Mouse (Mus musculus): ENCODE results near the gene Zfp646.
"Not testable (repeated sequence)": the region's sequence is repeated elsewhere in the genome, so short reads cannot be mapped to it uniquely, and the experiment has no call there.

Gene Zfp646

DNA sequence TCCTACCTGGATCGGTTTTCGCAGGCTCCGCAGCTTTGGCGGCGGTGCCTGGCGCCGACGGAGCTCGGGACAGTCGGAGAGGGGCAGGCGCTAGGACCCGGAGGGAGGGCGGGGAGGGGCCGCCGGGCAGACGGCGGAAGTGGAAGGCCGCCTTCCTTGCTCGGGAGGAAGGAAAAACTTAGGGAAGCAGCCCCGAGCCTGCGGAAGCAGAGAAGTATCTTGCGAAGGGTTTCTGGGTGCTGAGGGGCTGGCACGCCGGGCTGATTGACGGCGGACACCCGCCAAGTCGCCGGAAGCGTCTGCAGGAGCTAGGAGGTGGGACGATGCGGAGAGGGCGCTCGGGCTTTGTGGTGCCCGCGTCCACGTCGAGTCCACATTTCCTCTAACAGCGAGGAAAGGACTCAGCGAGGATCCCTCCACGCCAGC lies at the start of gene Zfp646:
Gene Zfp646 (plus strand): TSS at position 181 of the 426 bp plus-strand sequence.
- DNase-seq, result peak; percentile 82

DNA sequence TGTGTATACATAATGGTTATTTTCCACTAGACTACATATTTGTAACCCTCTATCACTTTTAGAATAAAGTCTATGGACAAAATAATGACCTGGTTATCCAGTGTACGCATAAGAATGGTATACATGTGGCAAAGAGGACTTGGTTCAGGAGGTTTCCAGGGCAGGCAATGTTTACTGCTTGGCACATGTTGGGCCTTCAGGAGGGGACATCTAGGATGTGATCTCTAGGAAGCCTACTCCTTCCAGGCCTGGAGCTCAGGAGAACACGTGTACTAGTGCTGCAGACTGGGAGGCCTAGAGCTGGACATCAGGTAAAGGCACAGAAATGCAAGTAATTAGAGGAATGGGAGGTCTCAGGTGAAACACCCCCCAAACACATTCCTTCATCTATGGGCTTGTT lies 40.5 kb upstream of the Zfp646 start:
- no peak for DNase-seq

GRCm38 (mm10) chr7:127837473-127837872 lies 38.5 kb upstream of the Zfp646 start:
- no peak for DNase-seq

DNA sequence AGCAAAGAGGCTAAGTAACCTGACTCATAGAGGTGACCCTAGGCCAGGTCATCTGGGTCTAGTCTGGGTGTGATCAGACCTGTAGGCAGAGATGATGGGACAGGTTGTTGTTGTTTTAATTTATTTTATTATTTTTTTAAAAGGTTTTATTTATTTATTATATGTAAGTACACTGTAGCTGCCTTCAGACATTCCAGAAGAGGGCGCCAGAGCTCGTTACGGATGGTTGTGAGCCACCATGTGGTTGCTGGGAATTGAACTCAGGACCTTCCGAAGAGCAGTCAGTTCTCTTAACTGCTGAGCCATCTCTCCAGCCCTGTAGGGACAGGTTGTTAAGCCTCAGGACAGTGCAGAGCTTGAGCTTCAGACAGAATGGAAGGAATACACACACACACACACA lies 38.1 kb upstream of the Zfp646 start:
- not testable (repeated sequence) for DNase-seq

GRCm38 (mm10) chr7:127840031-127840430 lies 36.0 kb upstream of the Zfp646 start:
- not testable (repeated sequence) for DNase-seq

GRCm38 (mm10) chr7:127840886-127841285 lies 35.1 kb upstream of the Zfp646 start:
- DNase-seq, result peak; percentile 80

DNA sequence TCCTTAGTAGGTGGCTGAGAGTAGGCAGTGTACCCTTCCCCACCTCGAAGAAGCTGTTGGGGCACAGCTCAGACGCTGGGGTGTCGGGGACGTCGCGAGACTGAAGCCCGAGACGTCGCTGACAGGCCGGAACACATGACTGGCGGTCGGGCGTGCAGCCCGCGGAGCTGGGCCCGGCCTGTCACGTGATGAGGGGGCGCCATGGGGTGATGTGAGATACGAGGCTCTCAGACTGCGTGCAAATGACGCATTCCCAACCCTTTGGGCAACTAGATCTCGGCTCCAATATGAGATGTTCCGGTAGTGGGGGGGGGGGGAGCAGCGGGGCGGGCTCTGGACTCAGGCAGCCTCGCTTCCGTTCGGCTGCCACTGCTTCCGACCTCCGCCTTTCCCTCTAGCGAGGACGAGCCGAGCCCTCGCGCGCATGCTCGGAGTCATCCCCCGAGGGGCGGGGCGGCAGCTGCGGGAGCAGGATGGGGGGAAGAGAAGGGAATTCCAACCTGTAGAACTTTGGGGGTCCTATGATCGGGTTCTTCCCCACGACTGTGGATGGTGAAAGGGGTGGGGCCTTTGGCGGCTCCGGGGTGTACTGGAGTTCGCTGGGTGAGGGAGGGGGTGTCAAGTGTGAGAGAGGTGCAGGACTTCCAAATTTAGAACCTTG lies 34.6 kb upstream of the Zfp646 start:
- peak; percentile 93 for DNase-seq

DNA sequence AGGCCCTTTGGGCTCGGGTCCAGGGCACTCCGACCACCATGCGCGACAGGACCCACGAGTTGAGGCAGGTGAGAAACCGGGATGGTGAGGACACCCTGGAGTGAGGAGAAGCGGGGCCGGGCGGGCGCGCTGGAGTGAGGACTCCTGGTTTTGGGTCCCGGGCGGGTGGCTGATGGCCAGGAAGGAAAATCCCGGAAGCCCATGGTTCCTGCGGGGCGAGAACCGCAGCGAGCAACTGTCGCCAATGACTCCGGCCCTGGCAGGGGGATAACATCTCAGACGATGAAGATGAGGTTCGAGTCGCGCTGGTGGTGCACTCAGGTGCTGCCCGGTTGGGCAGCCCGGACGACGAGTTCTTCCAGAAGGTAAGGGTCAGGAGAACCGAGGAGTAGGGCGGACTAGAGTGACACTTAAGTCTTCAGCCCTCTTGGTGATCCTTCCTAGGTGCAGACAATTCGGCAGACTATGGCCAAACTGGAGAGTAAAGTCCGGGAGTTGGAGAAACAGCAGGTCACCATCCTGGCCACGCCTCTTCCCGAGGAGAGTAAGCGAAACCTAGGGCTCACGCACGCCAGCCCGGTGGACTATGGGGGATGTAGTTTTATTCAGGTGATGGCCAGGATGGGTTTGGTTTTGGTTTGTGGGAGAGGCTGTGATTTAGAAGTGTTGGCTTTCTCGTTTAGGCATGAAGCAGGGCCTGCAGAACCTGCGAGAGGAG lies 33.9 kb upstream of the Zfp646 start:
- peak; percentile 82 for DNase-seq

DNA sequence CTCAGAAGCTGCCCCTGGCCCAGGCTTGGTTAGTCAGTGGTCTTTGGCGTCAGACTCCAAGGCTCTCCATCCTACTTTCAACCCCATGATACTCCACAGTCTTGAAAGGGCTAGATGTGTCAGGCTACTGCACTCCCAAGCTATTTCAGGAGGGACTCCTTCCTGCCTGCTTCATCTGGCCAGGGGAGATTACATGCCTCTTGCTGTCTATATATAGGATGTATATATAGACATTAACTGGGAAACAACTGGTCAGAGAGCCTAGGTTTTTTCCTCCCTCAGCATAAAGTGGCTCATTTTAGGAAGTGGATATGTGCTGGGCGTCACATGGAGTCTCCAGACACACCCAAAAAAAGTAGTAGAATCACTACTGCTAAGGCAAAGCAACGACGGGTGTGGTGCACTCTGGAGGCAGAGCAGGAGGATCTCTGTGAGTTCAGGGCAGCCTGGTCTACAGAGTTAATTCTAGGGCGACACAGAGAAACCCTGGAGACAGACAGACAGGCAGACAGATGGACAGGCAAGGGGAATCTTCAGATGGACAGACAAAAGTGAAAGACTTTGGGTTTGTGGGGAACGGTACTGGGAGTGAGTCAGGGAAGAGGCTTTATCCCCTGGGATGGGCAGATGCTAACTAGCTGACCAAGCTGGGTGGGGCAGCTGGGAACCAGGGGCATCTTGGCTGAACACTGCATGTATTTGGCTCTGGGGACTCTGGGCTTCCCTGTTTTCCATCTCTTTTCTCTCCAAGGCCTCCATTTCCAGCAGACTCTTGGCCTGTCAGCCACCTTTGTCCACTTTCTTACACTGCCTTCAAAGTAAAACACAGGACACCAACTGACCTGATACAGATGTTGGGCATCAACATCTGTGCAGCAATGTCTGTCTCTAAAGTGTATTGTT lies 25.8 kb upstream of the Zfp646 start:
- no peak for DNase-seq

GRCm38 (mm10) chr7:127850906-127851305 lies 25.1 kb upstream of the Zfp646 start:
- DNase-seq, result no peak

DNA sequence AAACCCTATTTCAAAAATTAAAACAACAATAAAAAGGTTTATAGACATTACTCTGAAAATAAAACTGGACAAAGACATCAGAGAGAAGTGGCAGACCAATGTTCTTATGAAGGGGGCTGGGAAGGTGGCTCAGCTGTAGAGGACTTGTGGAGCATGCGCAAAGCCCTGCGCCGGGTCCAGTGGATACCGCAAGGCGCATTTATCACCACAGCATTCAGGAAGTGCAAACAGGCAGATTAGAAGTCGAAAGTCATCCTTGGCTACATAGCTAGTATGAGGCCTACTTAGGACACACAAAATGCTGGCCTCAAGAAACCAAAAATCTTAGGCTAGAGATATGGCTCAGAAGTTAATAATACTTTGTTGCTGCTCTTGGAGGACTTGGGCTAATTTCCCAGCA lies 17.8 kb upstream of the Zfp646 start:
- DNase-seq, result no peak

- no peak for DNase-seq
Measured at GRCm38 (mm10) chr7:127866434-127866833, 9.6 kb upstream of the Zfp646 start.

DNA sequence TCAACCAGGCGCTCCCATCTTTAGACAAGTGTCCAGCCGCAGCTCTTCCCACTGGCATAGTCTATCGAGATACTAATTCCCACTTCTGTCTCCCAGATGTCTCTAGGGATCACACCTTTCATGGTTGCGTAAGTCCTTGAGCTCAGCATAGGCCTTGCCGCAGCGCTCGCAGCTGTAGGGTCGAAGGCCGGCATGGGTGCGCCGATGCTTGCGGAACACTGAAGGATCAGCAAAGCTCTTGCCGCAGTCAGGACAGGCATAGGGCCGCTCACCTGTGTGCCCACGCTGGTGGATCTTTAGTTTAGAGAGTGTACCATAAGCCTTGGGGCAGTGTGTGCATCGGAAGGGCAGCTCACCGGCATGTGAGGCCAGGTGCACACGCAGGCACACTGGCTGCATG lies 8.4 kb upstream of the Zfp646 start:
- DNase-seq, result no peak

DNA sequence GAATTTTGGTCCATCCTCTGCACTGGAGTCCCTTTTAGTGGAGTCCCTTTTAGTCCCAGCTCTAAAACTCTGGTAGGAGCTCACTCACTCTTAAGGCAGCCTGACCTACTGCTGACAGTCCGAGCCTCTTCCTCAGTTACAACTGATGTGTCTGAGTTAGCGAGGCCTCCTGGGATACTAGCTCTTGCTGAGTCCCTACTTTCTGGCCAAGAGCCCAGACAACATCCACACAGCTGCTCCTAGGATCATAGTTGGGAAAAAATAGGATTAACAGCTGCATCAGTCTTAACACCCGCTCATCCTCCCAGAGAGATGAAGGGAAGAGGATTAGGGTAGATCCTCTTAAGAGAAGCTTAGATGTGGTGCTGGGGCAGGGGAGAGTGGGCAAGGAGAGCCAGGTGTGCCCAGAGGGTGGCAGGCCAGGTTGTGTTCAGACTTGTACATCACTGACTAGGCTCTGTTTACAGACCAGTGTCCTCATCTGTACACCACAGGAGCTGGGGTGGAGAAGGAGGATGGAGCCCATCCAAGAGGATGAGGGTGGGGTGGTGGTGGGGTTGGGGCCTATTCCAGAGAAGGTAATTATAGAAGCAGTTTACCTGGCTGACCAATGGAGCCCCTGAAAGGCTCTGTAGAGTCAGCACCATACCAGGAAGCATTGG lies 6.7 kb upstream of the Zfp646 start:
- no peak for DNase-seq

DNA sequence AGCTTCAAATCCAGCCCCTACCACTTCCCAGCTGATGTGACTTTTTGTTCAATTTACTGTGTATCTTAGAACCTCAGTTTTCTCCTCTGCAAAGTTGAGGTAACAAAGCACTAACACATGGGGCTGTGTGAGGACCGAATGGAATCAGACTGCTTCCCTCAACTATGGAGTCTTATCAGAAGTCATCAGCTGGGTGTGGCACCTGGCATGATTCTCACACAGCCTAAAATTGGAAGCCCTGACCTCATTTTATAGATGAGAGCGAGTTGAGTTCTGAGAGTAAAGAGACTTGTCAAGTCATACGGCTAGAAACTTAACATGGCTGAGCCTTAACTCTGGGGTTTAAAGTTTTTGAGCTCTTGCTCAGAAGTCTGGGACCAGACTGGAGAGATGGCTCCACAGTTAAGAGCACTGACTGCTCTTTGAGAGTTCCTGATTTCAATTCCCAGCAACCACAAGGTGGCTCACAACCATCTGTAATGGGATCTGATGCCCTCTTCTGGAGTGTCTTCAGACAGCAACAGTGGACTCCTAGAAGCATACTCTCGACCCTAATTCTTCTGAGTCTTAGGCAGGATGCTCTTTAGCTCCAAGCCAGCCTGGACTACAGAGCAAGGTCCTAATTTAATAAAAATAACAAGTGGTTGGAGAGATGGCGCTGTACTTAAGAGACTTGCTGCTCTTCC lies 5.7 kb upstream of the Zfp646 start:
- no peak for DNase-seq

GRCm38 (mm10) chr7:127874812-127875626 lies 1.0 kb upstream of the Zfp646 start:
- DNase-seq, result no peak

DNA sequence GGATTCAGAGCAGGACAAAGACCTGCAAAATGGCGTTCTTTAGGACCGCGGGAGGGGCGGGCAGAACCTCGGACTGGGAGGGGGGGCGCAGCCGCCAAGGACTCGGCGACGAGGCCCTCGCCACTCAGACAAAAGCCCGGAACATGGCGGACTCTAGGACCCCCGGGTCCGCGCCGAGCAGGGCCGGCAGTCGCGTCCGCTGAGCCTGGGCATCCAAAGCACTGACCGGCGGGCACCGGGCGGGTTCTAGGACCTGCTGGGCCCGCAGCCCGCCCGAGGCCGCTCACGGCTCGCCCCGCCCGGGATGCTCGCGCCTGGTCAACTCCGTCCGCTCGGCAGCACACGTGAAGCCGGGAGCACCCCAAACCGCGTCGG lies 407 bp upstream of the Zfp646 start:
- peak; percentile 92 for DNase-seq

DNA sequence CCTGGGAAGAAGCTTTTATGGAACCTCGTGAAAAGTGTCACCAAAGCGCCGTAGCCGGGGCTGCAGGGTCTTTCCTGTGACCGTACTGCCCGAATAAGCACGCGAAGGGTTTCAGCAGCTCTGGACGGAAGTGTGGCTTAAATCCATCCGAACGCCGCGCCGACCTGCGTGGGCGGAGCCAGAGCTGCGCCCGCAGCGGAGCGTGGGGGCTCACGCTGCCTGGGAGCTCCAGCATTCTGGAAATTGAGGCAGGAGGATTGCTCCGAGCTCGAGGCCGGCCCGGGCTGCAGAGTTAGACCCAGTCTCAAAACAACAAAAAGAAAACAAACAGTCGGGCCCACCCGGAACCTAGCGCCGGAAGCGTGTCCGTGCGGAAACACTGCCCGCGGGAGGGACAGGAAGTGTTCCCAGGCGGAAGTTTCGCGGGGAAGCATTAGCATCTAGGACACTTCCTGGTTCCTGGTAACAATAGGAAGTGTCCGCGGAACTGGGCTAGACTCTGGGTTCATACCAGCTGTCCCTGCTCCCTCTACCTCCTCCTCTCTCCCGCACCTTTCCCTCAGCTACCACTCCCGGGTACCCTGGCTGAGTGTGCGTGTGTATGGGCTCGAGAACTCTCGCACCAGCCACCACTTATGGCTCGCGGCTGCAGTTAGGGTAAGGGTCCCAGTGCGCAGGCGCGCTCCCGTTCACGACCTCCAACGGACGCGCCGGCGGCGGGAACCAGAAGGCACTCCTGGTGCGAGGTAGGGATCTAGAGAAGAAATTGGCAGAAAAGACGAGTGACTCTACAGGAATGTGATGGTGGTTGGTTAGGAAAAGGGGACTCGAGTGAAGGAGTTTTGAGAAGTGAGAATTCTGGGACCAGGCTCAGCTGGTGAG lies 687 bp downstream of the Zfp646 start, which contains the start of gene Zfp668:
Gene Zfp668 (minus strand): TSS at position 362 of the 882 bp plus-strand sequence.
- DNase-seq, result peak; percentile 90

DNA sequence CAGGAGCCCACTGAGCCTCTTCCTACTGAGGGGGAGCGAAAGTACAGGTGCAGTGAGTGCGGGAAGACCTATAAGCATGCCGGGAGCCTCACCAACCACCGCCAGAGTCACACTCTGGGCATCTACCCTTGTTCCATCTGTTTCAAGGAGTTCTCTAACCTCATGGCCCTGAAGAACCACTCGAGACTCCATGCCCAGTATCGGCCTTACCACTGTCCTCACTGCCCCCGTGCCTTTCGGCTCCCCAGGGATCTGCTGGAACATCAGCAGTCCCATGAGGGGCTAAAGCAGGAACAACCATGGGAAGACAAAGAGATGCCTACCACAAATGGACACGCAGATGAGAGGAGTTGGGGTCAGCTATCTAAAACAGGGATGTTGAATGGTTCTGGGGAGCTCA lies 3.3 kb downstream of the Zfp646 start:
- no peak for DNase-seq

GRCm38 (mm10) chr7:127880431-127880830 lies 4.4 kb downstream of the Zfp646 start:
- no peak for DNase-seq
